Mouse (Mus musculus) olfactory bulb, adult 2 months (tissue): ENCODE measurements around the gene Exoc2. TPM values are rescaled to one million over a fixed set of nuclear protein-coding genes. Genes with fewer than 3 reads are reported as not detected.

Experiments used
- H3K27ac ChIP-seq: fragments of 200-500 bp; 2 replicates; pipeline ENCODE4 v1.5.1; 2012; ENCODE audit warnings: low read depth, low read length; ENCODE audit not compliant: insufficient read depth
- H3K4me1 ChIP-seq: fragments of 200-500 bp; 2 replicates; pipeline ENCODE4 v1.6.1; 2012; ENCODE audit warnings: low read length; ENCODE audit not compliant: control insufficient read depth, insufficient read depth
- H3K4me3 ChIP-seq: fragments of 200-500 bp; 2 replicates; pipeline ENCODE4 v1.5.1; 2012; ENCODE audit warnings: mild to moderate bottlenecking, low read depth, low read length, moderate library complexity; ENCODE audit not compliant: insufficient read depth
- CTCF ChIP-seq: fragments of 200-500 bp; IDR thresholded peaks from 2 replicates; pipeline ENCODE4 v1.5.1; 2012; ENCODE audit warnings: low read depth, mild to moderate bottlenecking, low read length, moderate library complexity; ENCODE audit not compliant: insufficient read depth
- POLR2A ChIP-seq: fragments of 200-500 bp; IDR thresholded peaks from 2 replicates; pipeline ENCODE4 v1.6.1; 2012; ENCODE audit warnings: mild to moderate bottlenecking, low read depth, low read length, moderate library complexity; ENCODE audit not compliant: insufficient read depth
- WGBS: fragments of 180-500 bp; shearing (Covaris S2); methylation state at CpG from one replicate; pipeline ENCODE4 v1.1.7; 2018; 5-methylcytosine and 5-hydroxymethylcytosine counted together
- polyA plus RNA-seq: library from polyadenylated mRNA; stranded (reverse); fragments of >200 nt; gene quantifications from 2 replicates; pipeline ENCODE4 v1.2.4, GENCODE M21; 2012; ENCODE audit warnings: low replicate concordance; ENCODE audit not compliant: missing spikeins, insufficient read depth, insufficient read length

Gene Exoc2
- polyA plus RNA-seq, 1 experiment, result not detected

- no peak overlapping the region for H3K27ac ChIP-seq
- WGBS, result 72% methylated on average over 2 of the region's 2 CpGs
- no peak for TF ChIP-seq POLR2A
- TF ChIP-seq CTCF, result no peak
- H3K4me3 ChIP-seq, result no peak overlapping the region
- H3K4me1 ChIP-seq, result peaks cover 9% of the 10 kb centered on the region
Observed at GRCm38 (mm10) chr13:30787036-30787320, 186.9 kb downstream of the Exoc2 start.

GRCm38 (mm10) chr13:30786235-30787035 is 187.5 kb downstream of the Exoc2 start:
- H3K27ac ChIP-seq, result no peak overlapping the region
- WGBS, result 56% methylated on average over 5 of the region's 5 CpGs
- H3K4me3 ChIP-seq, result no peak overlapping the region
- TF ChIP-seq POLR2A, result no peak
- TF ChIP-seq CTCF, result no peak
- H3K4me1 ChIP-seq, result peaks cover 9% of the 10 kb centered on the region

DNA sequence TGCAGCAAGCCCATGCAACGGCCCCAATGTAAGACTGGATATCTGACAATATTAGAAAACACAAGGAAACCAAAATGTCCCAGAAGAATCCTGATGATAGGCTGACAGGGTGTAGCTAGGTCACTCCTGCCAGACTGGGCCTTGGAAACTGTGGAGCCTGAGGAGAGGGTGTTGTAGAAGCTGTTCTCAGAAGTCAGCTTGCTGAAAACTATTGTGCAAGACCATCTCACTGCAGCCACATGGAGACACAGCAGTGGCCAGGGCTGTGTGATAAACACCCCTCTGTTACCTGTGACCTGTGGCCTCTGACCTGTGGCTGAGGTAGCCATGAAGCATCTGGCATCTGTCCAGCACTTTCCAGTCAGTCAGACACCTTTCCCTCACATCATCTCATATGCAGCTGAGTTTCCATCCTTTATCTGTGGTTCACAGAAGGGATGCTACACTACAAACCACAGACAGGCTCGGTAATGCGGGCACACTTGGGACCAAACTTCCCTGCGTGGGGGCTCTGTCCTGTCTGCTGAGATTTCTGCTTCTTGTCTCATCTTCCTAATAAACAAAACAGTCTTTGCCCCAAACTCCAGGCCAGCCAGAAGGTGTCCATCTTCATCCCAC is 188.4 kb downstream of the Exoc2 start:
- 92% methylated on average over 4 of the region's 4 CpGs for WGBS
- Histone ChIP-seq H3K4me3 (no peak overlapping the region), H3K27ac (no peak overlapping the region), H3K4me1 (peaks cover 9% of the 10 kb centered on the region)
- TF ChIP-seq POLR2A, result no peak
- TF ChIP-seq CTCF, result no peak

- no peak for TF ChIP-seq CTCF
- no peak for TF ChIP-seq POLR2A
- H3K4me3 ChIP-seq, result no peak overlapping the region
- no peak overlapping the region for H3K27ac ChIP-seq
- H3K4me1 ChIP-seq, result peaks cover 9% of the 10 kb centered on the region
- 60% methylated on average over 8 of the region's 8 CpGs for WGBS
Observed at GRCm38 (mm10) chr13:30782419-30782818, 191.5 kb downstream of the Exoc2 start.

- 58% methylated on average over 2 of the region's 2 CpGs for WGBS
- no peak overlapping the region for H3K27ac ChIP-seq
- TF ChIP-seq CTCF (no peak), POLR2A (no peak)
- H3K4me1 ChIP-seq, result peaks cover 9% of the 10 kb centered on the region
- H3K4me3 ChIP-seq, result no peak overlapping the region
Observed at GRCm38 (mm10) chr13:30781905-30782304, 192.0 kb downstream of the Exoc2 start.

DNA sequence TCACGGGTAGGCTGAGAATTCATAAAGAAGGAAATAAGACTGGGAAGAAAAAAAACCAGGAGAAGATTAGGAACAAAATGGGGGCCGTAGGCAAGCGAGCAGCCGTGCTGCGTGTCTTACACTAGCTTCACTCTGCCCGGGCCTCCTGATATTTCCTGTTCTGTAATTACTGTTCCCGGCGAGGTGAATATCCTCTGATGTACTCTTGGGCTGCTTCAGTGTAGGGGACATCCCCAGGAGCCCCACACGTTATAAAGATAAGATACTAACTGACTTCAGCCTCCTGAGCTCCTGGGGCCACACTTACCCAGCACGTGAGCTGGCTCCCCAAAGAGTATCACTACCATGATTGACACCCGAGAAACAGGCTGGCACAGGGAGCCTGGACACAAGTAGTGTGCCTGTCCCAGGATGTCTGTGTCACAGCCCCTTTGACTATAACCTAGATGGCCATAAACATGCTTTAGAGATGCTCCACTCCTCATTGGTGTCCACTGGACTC is 196.2 kb downstream of the Exoc2 start:
- WGBS, result 82% methylated on average over 11 of the region's 11 CpGs

DNA sequence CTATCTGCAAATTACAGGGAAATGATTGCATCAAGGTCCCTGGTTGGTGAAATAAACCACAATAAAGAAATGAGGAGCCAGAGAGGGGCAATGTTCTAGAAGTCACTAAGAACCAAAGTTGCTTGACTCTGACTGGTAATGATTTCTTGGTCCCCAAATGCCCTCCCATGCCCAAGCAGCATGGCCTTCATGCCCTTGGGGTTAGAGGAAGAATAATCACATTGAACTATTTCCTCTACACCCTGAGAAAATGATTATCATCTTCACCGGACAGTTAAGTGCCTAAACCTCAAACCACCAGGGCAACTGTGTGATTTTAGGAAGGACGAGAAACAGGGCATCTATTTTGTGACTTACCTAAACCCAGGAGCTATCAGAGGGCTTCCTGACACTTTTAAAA is 197.9 kb downstream of the Exoc2 start:
- H3K4me1 ChIP-seq, result no peaks in the 10 kb centered on the region
- no peak overlapping the region for H3K4me3 ChIP-seq
- WGBS, result 84% methylated on average over 2 of the region's 2 CpGs
- H3K27ac ChIP-seq, result no peak overlapping the region
- TF ChIP-seq POLR2A (no peak), CTCF (no peak)

More for the DNA sequence above, 196.2 kb downstream of the Exoc2 start:
- Histone ChIP-seq H3K27ac (no peak overlapping the region), H3K4me1 (peaks cover 3% of the 10 kb centered on the region), H3K4me3 (no peak overlapping the region)
- TF ChIP-seq POLR2A (no peak), CTCF (no peak)

GRCm38 (mm10) chr13:30767477-30768127 is 206.3 kb downstream of the Exoc2 start:
- 96% methylated on average over 6 of the region's 6 CpGs for WGBS
- TF ChIP-seq CTCF (no peak), POLR2A (no peak)
- Histone ChIP-seq H3K4me1 (no peaks in the 10 kb centered on the region), H3K4me3 (no peak overlapping the region), H3K27ac (no peak overlapping the region)
